Mouse (Mus musculus) CH12.LX (cell line): ENCODE data around the gene Tada1. TPM values are rescaled to one million over a fixed set of nuclear protein-coding genes. Genes with fewer than 3 reads are reported as not detected.

ENCODE experiments used
- DNase-seq: peaks from one replicate; pipeline ENCODE4 v3.0.0-alpha.2; 2013; ENCODE audit errors: extremely low read depth
- H3K27ac ChIP-seq: 2 replicates; pipeline ENCODE4 v1.5.1; 2012; ENCODE audit warnings: low read depth, mild to moderate bottlenecking, control low read depth, moderate library complexity; ENCODE audit not compliant: insufficient read depth
- H3K27me3 ChIP-seq: replicated peaks from 2 replicates; pipeline ENCODE3; 2012; ENCODE audit warnings: inconsistent platforms
- H3K36me3 ChIP-seq, 2 experiments: replicated peaks in 1 of 2; 2 replicates each; pipeline versions ENCODE3 to v1.6.1; 2012; ENCODE audit warnings: inconsistent platforms in 1 of 2, low read length in 1 of 2, mild to moderate bottlenecking in 1 of 2, mixed read lengths in 1 of 2, moderate library complexity in 1 of 2; ENCODE audit not compliant: control insufficient read depth in 1 of 2, insufficient read depth in 1 of 2
- H3K4me1 ChIP-seq, 2 experiments: 2 replicates each; pipeline ENCODE4 v1.6.1; 2012; ENCODE audit warnings: inconsistent platforms in 1 of 2, moderate library complexity in 1 of 2; ENCODE audit not compliant: insufficient read depth in 2 of 2, control insufficient read depth in 1 of 2
- H3K4me2 ChIP-seq: 2 replicates; pipeline ENCODE4 v1.6.1; 2012; ENCODE audit warnings: low read depth, mild to moderate bottlenecking, control low read depth; ENCODE audit not compliant: poor library complexity, insufficient read depth, severe bottlenecking
- H3K4me3 ChIP-seq, 3 experiments: fragments of 150-350 bp in 1 of 3; sonication (generic) in 1 of 3; replicated peaks in 1 of 3; 2 replicates each; pipeline versions ENCODE3 to v1.5.1; 2011 to 2012; ENCODE audit warnings: low read depth in 2 of 3, low read length in 2 of 3, mild to moderate bottlenecking in 2 of 3, moderate library complexity in 2 of 3, control low read depth in 1 of 3, improper control_type of control experiment in 1 of 3, inconsistent platforms in 1 of 3, mixed read lengths in 1 of 3; ENCODE audit not compliant: poor library complexity in 1 of 3
- H3K79me2 ChIP-seq: replicated peaks from 2 replicates; pipeline ENCODE4 v1.6.1; 2012; ENCODE audit warnings: mild to moderate bottlenecking, moderate library complexity; ENCODE audit not compliant: control insufficient read depth, poor library complexity, insufficient read depth, severe bottlenecking; ENCODE audit errors: extremely low read depth
- H3K9ac ChIP-seq: 2 replicates; pipeline ENCODE4 v1.6.1; 2012; ENCODE audit warnings: low read depth, mild to moderate bottlenecking, control low read depth, moderate library complexity; ENCODE audit not compliant: insufficient read depth
- H3K9me3 ChIP-seq: replicated peaks from 2 replicates; pipeline ENCODE3; 2012; ENCODE audit warnings: low read length, inconsistent platforms, mixed read lengths
- CHD2 ChIP-seq: IDR thresholded peaks from 2 replicates; pipeline ENCODE4 v1.6.1; 2011; ENCODE audit warnings: low read length, improper control_type of control experiment
- ELF1 ChIP-seq: IDR thresholded peaks from 2 replicates; pipeline ENCODE4 v1.6.1; 2014; ENCODE audit warnings: low read depth, mild to moderate bottlenecking, inconsistent platforms, low read length, improper control_type of control experiment
- EP300 ChIP-seq: IDR thresholded peaks from 2 replicates; pipeline ENCODE4 v1.6.1; 2011; ENCODE audit warnings: low read length, improper control_type of control experiment
- ETS1 ChIP-seq: conservative IDR thresholded peaks from 2 replicates; pipeline ENCODE4 v1.6.1; 2012; ENCODE audit warnings: low read depth, mild to moderate bottlenecking, inconsistent platforms, low read length, improper control_type of control experiment, moderate library complexity
- GABPA ChIP-seq: IDR thresholded peaks from 2 replicates; pipeline ENCODE4 v1.6.1; 2012; ENCODE audit warnings: low read depth, low read length, improper control_type of control experiment, inconsistent platforms; ENCODE audit not compliant: insufficient replicate concordance
- KAT2A ChIP-seq: IDR thresholded peaks from 2 replicates; pipeline ENCODE4 v1.6.1; 2012; ENCODE audit warnings: low read length, improper control_type of control experiment, inconsistent platforms; ENCODE audit not compliant: insufficient replicate concordance
- MAFK ChIP-seq: IDR thresholded peaks from 2 replicates; pipeline ENCODE4 v1.6.1; 2011; ENCODE audit warnings: low read length, improper control_type of control experiment; ENCODE audit not compliant: insufficient replicate concordance
- MAZ ChIP-seq: IDR thresholded peaks from 2 replicates; pipeline ENCODE4 v1.6.1; 2012; ENCODE audit warnings: low read depth, mild to moderate bottlenecking, inconsistent platforms, low read length, improper control_type of control experiment, moderate library complexity
- MYC ChIP-seq: IDR thresholded peaks from 2 replicates; pipeline ENCODE4 v1.6.1; 2011; ENCODE audit warnings: low read depth, mild to moderate bottlenecking, improper control_type of control experiment, low read length
- NRF1 ChIP-seq: IDR thresholded peaks from 2 replicates; pipeline ENCODE4 v1.6.1; 2014; ENCODE audit warnings: low read depth, mild to moderate bottlenecking, inconsistent platforms, low read length, improper control_type of control experiment, moderate library complexity
- POLR2AphosphoS2 ChIP-seq: IDR thresholded peaks from 2 replicates; pipeline ENCODE4 v1.6.1; 2011; ENCODE audit warnings: low read depth, low read length, improper control_type of control experiment
- SIN3A ChIP-seq: IDR thresholded peaks from 2 replicates; pipeline ENCODE4 v1.6.1; 2012; ENCODE audit warnings: low read length, improper control_type of control experiment, inconsistent platforms
- TCF12 ChIP-seq: IDR thresholded peaks from 2 replicates; pipeline ENCODE4 v1.6.1; 2014; ENCODE audit warnings: low read depth, mild to moderate bottlenecking, inconsistent platforms, low read length, improper control_type of control experiment
- USF1 ChIP-seq: IDR thresholded peaks from 2 replicates; pipeline ENCODE4 v1.6.1; 2014; ENCODE audit warnings: low read depth, mild to moderate bottlenecking, inconsistent platforms, low read length, improper control_type of control experiment
- USF2 ChIP-seq: conservative IDR thresholded peaks from 2 replicates; pipeline ENCODE4 v1.6.1; 2011; ENCODE audit warnings: low read depth, low read length, improper control_type of control experiment
- ZMIZ1 ChIP-seq: IDR thresholded peaks from 2 replicates; pipeline ENCODE4 v1.6.1; 2012; ENCODE audit warnings: low read depth, mild to moderate bottlenecking, inconsistent platforms, low read length, improper control_type of control experiment
- ZNF384 ChIP-seq: IDR thresholded peaks from 2 replicates; pipeline ENCODE4 v1.6.1; 2012; ENCODE audit warnings: low read depth, low read length, improper control_type of control experiment, inconsistent platforms
- dilution Hi-C: fragments of 300-500 bp; cut with MboI; formaldehyde crosslinking; loops from 2 replicates; pipeline ENCODE4 v1.14.3; 2020; ENCODE audit warnings: low sequenced_read_pairs; ENCODE audit not compliant: extremely low pct_unique_long_range_greater_than_20kb, extremely low pct_ligation_motif_present
- in situ Hi-C: fragments of 300-500 bp; cut with MboI; formaldehyde crosslinking; loops from 3 replicates; pipeline ENCODE4 v1.14.3; 2019; ENCODE audit warnings: low sequenced_read_pairs, low pct_ligation_motif_present, low pct_unique_long_range_greater_than_20kb, mixed read lengths
- polyA plus RNA-seq: library from polyadenylated mRNA; unstranded; fragments of >175 nt; gene quantifications from 2 replicates; pipeline ENCODE4 v1.2.1, GENCODE M21; 2012; ENCODE audit warnings: low read depth; ENCODE audit not compliant: insufficient read length
- total RNA-seq, 2 experiments: library from RNA; depleted of rRNA; stranded (reverse); fragments of 300-350 nt in 1 of 2; fragments of >200 nt in 1 of 2; gene quantifications; 2 replicates each; pipeline ENCODE4 v1.2.3; 2012 to 2014

Tada1 gene
- total and polyA plus RNA-seq, 3 experiments = 46.3 to 80.1 (median 49.6) TPM

DNA sequence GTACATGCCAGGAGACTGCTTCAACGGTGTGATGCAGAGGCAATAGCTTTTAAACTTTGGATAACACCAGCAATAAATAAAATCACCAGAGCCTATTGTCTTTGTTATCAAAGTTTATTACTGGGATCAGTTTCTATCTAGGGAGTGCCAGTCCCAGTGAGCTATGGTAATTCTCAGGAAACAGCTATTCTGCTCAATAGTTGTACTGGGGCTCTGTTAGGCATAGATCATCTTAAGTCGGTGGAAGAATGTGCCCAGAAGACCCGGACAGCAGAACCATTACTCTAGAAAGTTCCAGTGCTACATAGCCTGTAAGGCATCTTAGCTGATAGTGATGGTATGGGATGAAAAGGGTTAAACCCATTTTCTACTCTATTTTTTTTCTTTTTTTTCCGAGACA lies 15.9 kb downstream of the Tada1 start:
- in situ Hi-C loops (loop anchor here (25.0 kb wide), 2 partner anchors 407 to 582 kb away; no protein-coding TSS in a partner anchor), dilution Hi-C loops (no loop called here)
- peaks cover 52 to 94% of the 10 kb centered on the region in 2 experiments for H3K36me3 ChIP-seq

DNA sequence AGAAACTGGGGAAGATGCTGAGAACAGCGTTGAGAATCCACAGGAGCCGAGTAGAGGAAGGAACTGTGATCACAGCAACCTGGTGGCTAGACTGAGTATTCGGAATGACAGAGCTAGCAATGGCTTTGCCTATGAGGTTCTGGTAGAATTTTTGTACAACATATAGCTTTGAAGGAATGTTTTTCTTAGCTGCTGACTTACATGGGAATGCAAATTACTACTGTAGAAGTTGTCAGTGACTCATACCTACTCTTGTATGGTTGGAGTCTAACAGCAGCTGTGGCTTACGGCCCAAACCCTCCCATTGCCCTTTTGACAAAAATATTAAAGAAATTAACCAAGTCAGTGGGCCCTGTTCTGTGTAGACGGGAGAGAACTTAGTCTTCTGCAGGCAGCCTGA lies 16.8 kb downstream of the Tada1 start:
- Histone ChIP-seq H3K27ac (no peak overlapping the region), H3K4me3 (no peak overlapping the region), H3K9ac (no peak overlapping the region), H3K27me3 (no peaks in the 10 kb centered on the region), H3K4me1 (no peaks in the 10 kb centered on the region), H3K4me2 (no peak overlapping the region), H3K36me3 (peaks cover 53 to 95% of the 10 kb centered on the region in 2 experiments), H3K9me3 (no peaks in the 10 kb centered on the region), H3K79me2 (no peaks in the 10 kb centered on the region; the same call in 1 of the 2 replicates)
- TF ChIP-seq TCF12 (no peak), NRF1 (no peak)
- dilution Hi-C loops (no loop called here), in situ Hi-C loops (loop anchor here (25.0 kb wide), 2 partner anchors 408 to 583 kb away; no protein-coding TSS in a partner anchor)
- no peak for DNase-seq

More for the DNA sequence above, 15.9 kb downstream of the Tada1 start:
- H3K27ac ChIP-seq = no peak overlapping the region
- TF ChIP-seq KAT2A = no peak
- TF ChIP-seq MYC = no peak
- no peak for TF ChIP-seq ETS1
- TF ChIP-seq MAZ = no peak
- TF ChIP-seq POLR2AphosphoS2 = no peak
- TF ChIP-seq SIN3A = no peak
- TF ChIP-seq USF1 = no peak
- TF ChIP-seq, all 38 proteins: peak for 0
- Histone ChIP-seq H3K4me1 (no peaks in the 10 kb centered on the region), H3K4me3 (no peak overlapping the region), H3K27me3 (no peaks in the 10 kb centered on the region), H3K4me2 (no peak overlapping the region), H3K9ac (no peak overlapping the region), H3K9me3 (no peaks in the 10 kb centered on the region), H3K79me2 (no peaks in the 10 kb centered on the region; the same call in 1 of the 2 replicates)
- DNase-seq = no peak

DNA sequence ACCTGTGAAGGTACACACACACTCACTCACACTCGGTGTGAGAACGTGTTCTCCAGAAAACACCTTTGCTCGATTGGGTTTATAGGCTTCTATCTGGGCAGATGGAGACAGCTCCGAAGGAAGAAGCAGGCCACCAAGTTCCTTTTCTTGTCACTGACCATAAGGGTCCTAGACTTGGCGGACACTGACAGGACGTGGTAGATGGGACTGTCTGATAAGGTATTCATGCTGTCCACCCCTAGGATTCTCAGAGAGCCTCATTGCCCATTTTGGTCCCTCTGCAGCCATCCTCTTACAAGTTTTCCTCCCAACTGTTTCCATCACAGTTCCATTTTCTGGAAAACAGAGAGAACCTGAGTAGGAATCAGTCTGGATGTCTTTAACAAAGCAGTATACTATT lies 17.5 kb downstream of the Tada1 start:
- Histone ChIP-seq H3K4me1 (no peaks in the 10 kb centered on the region), H3K4me3 (no peak overlapping the region), H3K36me3 (peaks cover 50 to 93% of the 10 kb centered on the region in 2 experiments), H3K27me3 (no peaks in the 10 kb centered on the region), H3K9me3 (no peaks in the 10 kb centered on the region), H3K27ac (no peak overlapping the region), H3K4me2 (no peak overlapping the region), H3K9ac (no peak overlapping the region), H3K79me2 (no peaks in the 10 kb centered on the region; the same call in 1 of the 2 replicates)
- no peak for DNase-seq
- dilution Hi-C loops = no loop called here
- in situ Hi-C loops = loop anchor here (25.0 kb wide), 2 partner anchors 409 to 584 kb away; no protein-coding TSS in a partner anchor
- TF ChIP-seq GABPA (no peak), ELF1 (no peak), CHD2 (no peak), USF2 (no peak), ZMIZ1 (no peak), MYC (no peak), EP300 (no peak), MAZ (no peak), ZNF384 (no peak), MAFK (no peak), POLR2AphosphoS2 (no peak)
